Mouse (Mus musculus) adrenal gland, postnatal 14 days (tissue): ENCODE data around the gene Lmo3. TPM values are rescaled to one million over a fixed set of nuclear protein-coding genes. Genes with fewer than 3 reads are reported as not detected.

Experiments used
- DNase-seq: peaks from one replicate; pipeline ENCODE4 v3.0.0; 2021; ENCODE audit warnings: mixed read lengths
- long read RNA-seq, 2 experiments: library from polyadenylated mRNA; stranded (forward); transcript quantifications; one replicate each; pipeline ENCODE4 v2.0.0; 2021
- total RNA-seq: library from RNA; stranded (reverse); gene quantifications from 2 replicates; pipeline ENCODE4 v1.2.3, GENCODE M21; 2021

Lmo3 gene
- 0.71 and 1.2 TPM in 2 replicates for total RNA-seq
- long read RNA-seq, experiment 1, result 0 reads
- long read RNA-seq, experiment 2, result 0 reads

DNA sequence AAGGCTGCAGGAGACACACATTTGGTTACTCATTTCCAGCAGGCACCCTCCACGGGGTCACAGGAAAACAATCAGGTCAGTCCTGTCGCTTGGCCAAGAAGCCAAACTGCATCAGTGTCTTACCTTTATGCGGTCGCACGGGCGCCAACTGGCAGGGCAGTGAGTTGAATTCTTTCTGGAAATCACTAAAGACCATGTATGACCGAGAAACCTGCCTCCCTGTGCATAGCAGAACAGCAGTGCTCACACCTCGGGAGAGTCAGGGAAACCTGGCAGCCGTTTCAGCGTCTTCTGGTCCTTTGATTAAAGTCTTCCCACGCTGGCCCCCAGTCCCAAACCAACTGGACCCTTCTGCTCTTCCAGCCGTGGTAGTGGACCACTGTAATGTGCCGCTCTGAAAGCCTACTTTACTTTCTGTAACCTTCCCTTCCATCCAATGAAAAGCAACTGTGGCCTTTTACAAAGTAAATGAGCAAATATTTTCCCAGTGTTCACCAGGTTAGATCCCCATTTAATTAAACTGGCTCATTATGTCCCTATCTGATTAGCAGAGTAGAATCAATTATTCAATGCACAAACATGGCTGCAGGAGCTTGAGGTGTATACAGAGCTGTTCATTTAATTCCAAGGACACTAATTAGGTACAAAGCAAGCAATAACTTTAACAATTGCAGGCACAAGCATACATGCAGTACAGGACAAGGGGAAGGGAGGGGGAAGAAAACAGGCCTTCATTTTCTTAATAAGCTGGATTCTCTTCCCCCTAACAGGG, at the start of gene Lmo3:
Gene Lmo3, minus strand, starts transcription at position 235 of the 772 bp plus-strand sequence.
- DNase-seq, result no peak

DNA sequence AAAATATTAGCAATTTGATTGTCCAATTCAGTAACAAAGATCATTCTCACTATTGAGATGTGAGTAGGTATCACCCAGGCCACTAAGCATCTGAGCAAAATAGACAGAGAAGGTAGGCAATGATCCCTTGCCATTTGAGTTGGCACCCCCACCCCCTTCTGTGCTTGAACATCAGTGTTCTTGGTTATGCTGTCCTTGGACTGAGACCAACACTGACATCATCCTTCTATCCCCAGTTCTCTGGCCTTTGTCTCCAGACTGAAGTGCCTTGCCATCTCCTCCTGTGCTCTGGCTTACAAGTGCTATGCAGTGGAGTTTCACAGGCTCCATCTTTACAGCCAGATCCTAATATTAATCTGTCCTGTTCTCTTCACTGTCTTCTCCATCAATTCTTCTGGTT, 39.0 kb upstream of the Lmo3 start:
- DNase-seq, result peak; percentile 9

DNA sequence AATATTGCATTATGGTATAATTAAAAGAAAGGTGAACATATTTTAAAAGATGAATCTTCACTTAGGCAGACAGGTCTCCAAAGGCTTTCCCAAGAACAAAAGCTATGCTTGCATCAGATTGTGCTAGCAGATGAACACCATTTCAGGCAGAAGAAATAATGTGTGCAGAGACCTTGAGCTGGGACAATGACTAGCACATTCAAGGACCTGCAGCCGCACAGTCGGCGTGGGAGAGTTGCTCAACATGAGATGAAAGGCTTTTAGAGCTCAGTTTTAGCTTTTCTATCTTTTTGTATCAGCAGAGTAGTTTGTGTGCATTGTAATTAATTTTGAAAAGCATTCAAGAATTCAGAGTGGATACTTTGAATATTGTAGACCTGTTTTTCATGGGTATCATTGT, 36.6 kb upstream of the Lmo3 start:
- DNase-seq, result peak; percentile 61

DNA sequence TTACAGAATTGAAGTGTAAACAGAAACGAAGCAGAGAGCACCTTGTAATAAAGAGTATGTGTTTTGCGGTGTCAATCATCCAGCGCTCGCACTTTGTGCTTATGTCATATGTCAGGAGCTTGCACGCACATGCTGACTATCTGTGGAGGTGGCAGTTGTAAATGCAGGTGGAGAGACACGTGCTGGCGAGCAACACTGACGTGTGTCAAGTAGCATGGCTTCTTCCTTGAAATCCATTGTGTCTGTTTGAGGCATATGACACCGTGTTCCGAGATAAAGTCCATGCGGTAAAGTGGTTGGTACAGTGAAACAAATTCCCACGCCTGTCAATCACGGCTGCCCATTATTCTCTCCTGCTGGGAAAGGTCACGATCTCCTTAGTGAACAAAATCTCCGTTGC, 15.2 kb upstream of the Lmo3 start:
- no peak for DNase-seq

DNA sequence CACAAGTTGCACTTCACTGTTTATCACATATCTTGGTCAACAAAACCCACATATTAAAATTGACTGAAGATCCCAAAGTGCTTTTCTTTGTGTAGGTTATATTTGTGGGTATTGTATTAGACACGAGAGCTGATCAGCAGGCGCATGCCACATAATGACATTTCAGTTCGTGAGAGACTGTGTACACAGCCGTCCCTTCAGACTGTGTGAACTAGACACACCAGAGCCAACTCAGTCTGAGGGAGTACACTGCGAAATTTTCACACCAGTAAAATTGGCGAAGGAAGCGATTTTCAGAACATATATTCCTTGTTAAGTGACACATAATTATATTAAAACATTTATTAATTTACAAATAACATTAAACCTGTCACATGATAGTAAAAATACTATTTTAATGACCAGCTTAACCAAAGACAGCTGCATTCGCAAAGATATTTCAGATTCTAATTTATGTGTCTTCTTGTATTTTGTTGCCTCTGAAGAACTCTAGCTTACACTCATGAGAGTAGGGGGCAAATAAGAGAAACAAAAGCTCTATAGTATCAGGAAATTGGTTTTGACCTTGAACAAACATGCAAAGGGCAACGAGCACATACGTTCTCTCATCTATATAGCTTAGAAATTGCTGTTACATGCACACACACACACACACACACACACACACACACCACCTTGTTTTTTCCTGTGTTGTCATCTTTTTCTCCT, 14.4 kb upstream of the Lmo3 start:
- no peak for DNase-seq

DNA sequence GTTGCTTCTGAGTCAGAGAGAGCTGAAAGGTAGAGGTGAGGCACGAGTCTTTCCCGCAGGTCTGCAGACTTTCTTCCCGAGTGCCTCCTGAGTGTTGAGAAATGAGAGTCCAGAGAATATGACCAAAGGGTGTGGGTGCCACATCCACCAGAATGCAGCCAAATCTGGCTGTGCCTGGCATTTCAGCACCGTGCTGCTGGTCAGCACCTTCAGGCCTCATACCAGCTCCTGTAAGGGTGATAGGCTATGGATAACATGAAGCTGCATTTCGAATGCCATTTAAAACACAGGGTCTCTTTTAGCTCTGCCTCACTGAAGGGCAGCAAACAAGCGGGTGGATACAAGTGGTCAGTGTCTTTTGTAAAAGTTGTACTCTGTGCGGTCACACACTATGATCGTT, 1.5 kb upstream of the Lmo3 start:
- DNase-seq, result peak; percentile 25

DNA sequence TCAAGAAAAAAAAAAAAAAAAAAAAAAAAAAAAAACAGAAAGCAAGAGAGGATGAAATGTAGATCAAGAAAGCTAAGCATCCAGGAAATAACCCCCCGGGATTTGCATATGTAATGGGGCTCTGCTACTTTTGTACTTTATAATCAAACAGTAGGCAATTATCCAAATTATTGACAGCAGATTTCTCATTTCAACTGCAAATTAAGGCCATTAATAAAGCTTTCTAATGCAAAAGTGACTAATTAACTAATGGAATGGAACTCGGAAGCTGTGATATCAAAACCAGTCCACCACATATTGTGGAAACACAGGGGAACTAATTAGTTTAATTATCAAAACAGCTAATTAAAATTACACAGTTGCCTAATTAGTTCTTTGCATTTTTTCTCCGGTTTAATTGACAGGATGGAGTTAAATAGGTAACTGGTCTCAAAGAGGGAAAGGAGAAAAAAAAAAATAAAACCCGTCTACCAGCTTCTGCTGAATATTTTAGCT, 785 bp upstream of the Lmo3 start:
- no peak for DNase-seq

DNA sequence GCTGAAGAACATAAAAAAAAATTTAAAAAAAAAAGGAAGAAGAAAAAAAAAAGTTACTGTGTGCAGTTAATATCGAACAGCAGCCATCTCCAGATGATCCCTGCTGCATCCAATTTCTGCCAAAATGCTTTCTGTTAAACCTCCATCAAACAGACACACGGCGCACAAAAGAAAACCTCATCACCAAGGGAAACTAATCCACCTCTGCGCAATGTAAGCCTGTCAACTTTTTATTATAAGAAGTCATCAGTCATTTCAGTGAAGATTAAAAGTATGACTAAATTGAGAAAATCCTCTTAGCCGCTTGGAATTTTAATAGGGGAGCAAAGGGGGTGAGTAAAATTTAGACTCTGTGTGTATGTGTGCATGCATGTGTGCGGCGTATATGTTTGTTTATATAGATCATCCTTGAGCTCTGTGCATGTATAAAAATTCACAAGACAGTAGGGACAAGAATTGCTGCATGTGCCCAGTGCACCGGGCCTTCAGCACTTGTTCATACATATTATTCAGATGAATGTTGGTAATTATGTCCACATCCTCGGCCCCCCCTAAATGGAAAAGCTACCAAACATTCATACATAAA, 1.2 kb downstream of the Lmo3 start:
- no peak for DNase-seq

DNA sequence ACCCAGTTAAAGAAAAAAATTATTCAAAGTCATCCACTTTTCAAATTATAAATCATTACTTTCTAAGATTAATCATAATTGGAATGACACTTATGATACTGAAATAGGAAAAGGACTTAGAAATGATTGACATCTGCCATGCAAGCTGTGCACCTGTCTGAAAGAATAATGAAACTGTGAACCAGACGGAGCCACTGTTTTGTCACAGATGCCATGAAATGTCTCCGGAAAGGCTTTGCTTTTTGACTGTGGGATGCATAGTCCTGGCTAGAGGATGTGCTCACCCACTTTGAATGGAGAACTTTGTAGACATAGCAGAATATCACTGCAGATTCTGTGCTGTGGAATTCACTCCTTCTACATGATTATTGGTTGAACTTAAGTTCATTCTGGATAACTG, 18.4 kb downstream of the Lmo3 start:
- no peak for DNase-seq

DNA sequence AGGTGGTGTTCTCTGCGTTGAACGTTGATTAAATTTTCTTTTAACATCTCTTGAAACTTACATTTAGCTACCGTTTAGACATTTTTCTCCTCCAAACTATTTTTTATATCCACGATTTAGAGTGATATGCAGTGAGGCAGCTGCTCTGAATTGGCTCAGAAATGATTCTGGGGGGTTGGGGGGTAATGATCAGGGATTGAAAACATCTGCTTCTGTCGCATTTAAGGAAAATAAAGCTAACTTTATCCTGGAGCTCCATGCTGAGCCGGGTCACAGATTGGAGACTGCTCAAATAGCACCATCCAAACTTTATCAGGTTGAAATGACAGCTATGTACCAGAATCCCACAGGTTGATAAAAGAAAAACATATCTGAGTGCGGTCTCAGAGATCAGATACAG, 29.6 kb downstream of the Lmo3 start:
- no peak for DNase-seq

DNA sequence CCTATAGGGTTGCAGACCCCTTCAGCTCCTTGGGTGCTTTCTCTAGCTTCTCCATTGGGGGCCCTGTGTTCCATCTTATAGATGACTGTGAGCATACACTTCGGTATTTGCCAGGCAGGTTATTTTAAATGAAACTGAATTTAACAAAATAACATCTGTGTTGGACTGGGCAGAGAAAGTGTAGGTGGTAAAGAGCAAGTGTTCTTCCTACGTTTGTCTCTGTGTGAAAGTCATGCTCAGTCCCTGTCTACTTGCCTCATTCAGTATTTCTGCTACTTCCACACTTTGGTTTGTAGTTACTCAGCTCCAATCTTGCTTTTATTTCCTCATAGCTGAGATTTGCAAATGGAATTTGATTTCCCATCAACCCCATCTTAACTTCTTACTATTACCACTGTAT, 46.9 kb downstream of the Lmo3 start:
- DNase-seq, result no peak

DNA sequence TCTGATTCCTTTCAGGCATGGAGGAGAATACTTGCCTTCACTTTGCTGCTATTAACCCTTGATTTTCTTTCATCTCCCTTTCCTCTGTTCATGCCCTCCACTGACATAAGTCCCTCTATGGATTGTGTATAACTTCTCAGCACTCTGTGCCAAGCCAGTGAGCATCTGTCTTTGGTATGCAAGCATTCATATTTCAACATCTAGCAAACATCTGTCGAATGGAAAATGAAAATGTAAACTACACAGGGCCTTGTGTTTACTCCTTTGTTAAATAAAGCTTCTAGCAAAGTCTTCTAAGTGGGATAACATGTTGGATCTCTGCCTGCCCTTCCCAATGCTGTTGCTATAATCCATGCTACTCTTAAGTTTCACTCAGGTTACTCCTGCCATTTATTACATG, 75.1 kb downstream of the Lmo3 start:
- no peak for DNase-seq

DNA sequence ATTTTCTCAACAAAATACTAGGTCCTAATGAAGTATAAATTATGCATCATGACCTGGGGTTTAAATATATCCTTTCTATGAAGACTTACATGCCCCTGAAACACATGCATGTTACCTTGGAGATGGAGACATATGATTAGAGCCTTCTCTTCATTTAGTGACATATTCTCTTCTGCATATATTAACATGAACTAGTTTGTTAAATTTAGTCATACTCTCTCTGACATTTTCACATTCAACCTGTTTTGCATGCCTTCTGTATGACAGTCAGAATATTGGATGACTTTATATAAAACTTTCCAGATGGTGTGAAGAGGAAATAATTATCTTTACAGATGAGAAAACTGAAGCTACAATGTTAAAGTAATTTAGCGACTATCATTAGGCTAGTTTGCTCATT, 77.8 kb downstream of the Lmo3 start:
- DNase-seq, result no peak

DNA sequence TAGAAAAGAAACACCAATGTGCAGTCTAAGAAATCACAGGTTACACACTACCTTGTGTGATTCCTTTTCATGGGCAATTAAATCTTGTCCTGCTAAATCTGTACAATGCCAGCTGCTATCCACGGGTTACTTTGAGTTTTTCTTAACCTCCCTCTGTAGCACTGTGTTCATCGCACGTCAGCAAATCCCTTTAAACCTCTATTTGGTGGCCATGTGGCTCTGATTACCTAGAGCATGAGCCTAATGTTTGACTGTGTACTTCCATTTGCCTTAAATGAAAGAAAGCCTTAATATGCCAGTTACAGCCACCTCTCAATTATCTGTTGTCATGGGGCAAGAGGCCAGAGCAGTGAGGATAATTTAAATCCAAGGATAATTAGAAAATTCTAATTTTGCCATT, 98.9 kb downstream of the Lmo3 start:
- DNase-seq, result no peak

DNA sequence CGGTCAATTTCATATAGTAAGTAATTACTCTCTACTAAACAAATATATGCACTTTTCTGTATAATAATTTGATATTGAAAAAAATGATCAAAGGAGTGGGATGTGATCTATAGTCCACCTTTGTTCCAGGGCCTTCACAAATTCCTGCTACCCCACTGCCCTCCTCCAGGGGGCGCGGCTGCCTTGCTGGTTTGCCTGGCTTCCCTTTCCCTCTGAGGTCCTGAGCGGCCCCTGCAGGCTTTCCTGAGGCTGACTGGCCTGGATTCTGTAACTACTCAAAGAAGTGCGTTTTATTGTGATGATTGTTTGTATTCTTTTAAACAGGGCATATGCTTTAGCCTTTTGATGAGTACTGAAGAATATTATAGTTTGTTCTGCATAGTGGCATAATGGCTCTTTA, 104.2 kb downstream of the Lmo3 start:
- DNase-seq, result peak; percentile 82

DNA sequence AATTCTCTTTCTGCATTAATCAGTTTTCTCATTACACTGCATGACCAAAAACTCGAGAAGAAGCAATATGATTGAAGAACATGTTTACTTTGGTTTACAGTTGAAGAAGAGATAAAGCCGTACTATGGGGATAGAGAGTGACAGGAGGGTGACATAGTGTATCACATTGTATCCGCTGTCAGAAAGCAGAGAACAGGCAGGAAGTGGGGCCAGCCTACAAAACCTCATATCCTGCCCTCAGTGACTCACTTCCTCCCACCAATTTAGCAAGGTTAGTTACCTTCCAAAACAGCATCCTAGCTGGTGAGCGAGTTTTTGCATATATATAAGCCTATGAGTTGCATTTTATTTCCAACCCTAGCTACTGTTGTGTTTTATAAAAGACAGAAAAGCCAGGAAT, 112.6 kb downstream of the Lmo3 start:
- DNase-seq, result no peak

DNA sequence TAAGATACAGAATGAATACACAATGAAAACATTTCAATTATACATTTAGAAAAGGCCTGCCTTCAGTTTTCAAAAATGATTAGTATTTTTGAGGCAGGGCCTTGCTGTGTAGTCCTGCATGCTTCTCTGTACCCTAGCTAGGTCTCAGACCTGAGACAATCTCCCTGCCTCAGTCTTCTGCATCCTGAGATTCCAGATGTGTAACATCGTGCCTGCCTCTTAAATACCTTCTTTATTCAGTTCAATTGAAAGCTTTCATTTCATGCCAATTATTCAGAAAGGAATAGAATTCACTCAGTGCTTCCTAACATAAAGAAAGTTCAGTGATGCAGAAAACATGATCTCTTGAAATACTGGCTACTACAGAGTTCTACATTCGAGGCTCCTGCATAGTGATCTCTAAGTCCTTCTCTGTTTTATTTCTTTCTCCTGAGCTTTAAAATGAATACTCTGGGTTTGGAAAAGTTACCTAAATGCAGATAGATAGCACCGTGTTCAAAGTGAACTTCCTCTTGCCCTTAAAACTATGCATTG, 137.2 kb downstream of the Lmo3 start:
- DNase-seq, result no peak

DNA sequence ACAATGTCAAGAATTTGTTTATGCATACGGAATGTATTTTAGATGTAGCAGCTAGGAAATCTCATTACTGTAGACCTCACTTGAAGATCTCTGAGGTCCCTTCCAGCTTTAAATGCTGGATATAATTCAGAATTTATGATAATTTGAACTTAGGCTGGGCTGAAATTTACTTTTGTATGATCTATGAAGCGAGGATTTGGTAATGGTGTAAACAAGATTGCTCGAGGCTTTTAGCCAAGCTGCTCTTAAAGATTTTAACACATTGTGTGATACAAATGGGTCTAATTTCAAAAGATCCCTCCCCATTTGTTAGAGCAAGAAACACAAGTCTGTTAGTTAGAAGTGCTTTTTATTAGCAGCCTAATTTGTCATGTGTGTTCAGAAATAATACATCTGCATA, 144.4 kb downstream of the Lmo3 start:
- no peak for DNase-seq

DNA sequence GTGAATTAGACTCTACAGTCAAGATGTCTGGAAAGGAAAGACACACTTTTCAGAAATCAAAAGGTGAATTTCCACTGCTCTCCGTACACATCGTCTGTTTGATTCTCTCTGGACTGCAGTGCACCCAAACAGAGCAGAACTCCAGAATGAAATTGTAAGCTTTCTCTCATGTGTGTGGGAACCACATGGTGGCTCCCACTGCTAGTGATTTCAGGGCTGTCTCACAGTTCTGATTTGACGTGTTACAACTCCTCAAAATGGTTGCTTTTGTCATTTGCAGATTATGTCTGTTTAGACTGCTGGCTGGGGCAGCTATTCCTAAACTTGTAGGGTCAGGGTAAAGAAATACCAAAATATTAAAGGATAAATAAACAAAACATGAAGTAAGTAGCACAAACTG, 145.0 kb downstream of the Lmo3 start:
- DNase-seq, result no peak

DNA sequence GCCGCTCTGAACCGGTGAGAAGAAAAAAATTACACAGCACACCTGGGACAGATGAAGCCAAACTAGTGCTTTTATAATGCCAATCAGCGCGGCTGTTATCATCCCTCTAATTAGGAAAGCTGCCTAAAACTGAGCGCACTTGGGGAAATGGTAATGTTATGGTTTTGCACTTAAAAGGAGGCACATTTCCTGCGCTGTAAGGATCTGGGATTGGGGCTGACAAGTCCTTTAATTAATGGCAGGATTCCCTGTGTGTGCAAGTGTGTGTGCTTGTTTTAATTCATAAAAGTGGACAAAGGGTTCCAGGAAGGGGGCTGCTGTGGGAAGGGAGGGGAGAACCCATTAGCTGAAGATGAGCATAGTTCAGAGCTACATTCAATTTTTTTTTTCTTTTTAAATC, 154.4 kb downstream of the Lmo3 start:
- no peak for DNase-seq

DNA sequence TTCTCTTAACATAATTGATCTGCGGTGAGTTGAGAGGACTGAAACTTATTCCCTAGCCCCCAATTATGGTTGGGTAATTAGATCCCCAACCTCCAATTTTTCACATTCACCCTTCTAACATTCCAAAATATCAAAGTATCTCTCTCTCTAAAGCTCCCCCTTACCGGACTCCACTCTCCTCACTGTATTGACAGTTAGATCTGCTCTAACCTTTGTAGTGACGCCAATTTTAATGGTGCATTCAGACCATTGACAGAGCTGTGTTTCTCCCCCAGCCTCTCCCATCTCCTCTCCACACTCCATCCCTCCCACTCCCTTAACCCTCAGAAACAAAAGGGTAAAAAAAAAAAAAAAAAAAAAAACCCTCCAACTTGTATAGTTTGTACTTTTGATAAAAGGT, 154.9 kb downstream of the Lmo3 start:
- DNase-seq, result no peak

DNA sequence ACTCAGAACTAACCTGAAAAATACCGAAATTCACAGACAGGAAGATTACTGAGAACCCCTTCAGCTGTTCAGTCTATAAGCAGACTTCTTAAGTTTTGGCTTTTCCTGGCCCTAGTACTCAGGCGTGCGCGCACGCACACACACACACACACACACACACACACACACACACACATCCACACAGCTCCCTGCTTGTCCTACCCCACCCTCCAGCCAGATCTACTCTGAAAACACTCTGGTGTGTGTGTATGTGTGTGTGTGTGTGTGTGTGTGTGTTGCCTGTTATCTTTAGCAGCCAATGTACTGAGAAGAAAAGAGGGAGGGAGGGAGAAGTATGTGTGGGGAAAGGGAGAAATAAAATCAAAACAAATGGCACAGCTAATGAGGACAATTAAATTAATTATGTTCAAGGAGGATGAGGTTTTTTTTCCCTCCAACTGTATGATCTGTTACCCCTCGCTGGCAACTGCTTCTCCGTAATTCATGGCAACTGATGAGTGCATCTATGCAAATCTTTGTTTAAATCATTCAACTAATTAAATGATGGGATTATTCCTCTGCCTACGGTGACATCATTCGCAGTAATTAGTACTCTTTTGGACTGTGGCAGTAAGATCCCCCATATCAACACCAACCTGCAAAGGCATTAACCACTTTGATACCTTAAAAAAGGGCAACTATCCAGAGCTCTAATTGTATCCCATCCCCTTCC, 157.1 kb downstream of the Lmo3 start:
- no peak for DNase-seq
